Mouse (Mus musculus) right cerebral cortex, adult 2 months (tissue): Measurements from ENCODE around the gene Ptpa.
A peak's percentile ranks its signal among the peaks of the same experiment; 100 is the strongest.

ENCODE experiments used
- DNase-seq, 2 experiments: peaks; one replicate each; pipeline ENCODE4 v3.0.0; 2021 to 2022; ENCODE audit warnings: low spot score in 2 of 2

The Ptpa gene

DNA sequence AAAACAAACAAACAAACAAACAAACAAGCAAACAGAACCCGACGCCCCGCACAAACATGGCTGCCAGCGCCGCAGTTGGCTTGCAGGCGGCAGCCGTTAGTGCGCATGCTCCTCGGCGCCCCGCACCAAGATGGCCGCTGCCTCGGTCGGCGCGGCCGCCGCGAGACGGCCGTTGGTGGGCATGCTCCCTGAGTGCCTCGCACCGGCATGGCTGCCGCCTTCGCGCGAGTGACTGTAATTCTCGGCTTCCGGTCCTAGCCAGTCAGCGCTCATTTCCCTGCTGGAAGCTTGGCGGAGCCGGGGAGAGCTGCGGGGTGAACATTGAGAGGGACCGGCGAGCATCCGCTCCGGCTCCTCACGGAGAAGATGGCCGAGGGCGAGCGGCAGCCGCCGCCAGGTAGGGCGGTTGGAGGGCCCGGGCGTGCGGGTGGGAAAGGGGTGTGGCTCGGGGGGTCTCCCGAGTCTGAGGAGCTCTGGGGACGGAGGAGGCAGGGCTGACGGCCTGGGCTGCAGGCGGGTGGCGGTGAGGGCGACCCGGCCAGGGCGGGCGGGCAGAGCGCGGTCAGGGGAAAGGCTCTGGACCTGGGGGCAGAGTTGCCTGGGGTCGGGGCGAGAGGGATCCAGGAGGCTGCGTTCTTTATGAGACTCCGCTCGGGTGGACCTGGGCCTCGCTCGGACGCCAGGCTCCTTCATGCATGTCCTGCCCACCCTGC, at the start of gene Ptpa:
Gene Ptpa, plus strand, starts transcription at position 104 of the 713 bp plus-strand sequence.
- peak; percentile 89 to 93 for DNase-seq

DNA sequence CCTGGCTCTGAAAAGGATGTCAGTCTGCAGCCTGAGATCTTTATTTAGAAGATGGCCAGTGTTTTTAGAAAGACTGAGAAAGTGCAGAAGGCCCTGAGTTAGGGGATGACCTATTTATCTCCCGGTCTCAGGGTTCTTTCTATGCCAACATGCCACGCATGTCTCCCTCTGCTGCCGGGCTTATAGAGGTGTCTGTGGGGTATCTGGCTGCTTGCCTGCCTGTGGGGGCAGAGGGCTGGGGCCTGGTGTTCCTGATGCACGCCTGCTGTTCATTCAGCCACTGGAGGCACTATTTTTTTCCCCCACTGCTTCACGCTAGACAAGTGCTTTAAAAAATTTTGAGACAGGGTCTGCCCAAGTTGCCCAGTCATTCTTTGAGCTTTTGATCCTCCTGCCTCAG, 49.6 kb upstream of the Ptpa start:
- no peak for DNase-seq

DNA sequence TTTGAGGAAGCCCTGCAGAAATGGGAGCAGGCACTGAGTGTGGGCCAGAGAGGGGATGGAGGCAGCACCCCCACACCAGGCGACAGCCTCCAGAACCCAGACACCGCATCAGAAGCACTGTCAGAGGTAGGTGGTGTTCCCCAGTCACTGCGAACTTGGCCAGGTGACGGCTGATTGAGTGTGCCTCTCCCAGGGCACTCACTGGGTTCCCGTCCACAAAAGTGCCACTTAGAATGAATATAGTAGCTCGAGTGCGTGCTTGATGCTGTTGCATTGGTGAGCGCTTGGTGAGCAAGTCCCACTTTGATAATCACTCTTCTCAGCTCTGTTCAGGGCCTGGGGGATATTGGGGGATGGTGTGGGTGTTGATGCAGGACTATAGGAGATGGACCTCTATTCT, 44.3 kb upstream of the Ptpa start:
- DNase-seq = no peak

DNA sequence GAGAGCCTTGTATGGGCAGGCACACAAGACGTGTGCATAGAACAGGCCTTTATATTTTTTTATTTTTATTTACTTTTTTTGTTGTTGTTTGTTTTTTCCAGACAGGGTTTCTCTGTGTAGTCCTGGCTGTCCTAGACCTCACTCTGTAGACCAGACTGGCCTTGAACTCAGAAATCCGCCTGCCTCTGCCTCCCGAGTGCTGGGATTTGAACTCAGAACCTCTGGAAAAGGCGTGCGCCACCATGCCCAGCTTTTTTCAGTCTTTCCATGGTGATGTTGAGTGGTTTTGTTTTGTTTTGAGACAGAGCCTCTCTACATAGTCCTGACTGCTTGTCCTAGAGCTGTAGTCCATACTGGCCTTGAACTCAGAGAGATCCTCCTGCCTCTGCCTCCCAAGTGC, 43.1 kb upstream of the Ptpa start:
- no peak for DNase-seq

DNA sequence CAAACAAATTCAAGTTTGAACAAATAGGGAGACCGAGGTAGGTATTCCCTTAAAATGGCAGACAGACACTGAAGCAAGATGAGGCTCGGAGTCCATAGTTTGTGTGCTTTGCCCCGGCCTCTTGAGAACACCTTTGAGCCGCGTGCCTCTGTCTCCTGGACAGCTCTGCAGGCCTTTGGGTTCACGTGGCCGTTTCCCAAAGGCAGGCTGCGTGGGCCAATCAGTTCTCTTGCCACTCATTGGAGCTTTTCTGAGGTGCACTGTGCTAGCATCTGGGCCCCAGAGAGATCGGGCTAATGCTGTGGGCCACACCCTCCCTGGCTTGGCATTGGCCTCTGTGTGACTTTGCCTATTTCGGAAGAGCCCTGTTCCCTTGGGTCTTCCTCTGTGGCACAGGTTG, 39.9 kb upstream of the Ptpa start:
- no peak for DNase-seq

DNA sequence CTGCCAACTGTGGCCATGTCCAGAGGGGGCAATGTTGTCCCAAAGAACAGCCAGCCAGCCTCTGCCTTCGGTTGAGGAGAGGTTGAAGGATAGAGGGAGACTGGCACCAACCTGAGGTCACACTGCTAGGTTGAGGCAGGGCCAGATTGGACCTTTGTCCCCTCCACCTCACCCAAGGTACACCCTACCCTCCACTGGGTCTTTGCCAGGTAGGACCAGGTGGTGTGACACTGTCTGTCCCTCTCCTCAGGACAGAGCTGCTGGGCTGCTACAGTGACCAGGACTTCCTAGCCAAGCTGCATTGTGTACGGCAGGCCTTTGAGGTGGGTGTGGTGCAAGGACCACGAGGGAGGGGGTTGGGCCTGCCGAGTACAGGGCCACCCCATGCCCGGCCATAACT, 38.1 kb upstream of the Ptpa start:
- no peak for DNase-seq

DNA sequence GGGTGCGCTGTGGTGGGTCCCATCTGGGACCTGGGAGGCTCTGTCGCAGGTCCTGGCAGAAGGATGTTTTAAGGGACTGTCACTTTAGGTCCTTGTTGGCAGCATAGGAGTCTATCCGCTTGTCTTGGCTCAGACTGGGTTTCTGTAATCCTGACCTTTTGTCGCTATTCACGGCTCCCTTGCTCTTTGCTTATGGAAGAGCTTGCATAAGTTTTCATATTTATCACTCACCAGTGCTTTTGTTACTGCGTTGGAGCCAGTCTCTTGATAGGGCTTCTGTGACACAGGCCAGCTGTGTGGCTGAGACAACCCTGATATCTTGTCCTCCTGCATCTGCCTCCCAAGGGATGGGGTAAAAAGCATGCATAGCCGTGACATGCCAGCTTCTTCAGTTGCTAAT, 36.5 kb upstream of the Ptpa start:
- no peak for DNase-seq

DNA sequence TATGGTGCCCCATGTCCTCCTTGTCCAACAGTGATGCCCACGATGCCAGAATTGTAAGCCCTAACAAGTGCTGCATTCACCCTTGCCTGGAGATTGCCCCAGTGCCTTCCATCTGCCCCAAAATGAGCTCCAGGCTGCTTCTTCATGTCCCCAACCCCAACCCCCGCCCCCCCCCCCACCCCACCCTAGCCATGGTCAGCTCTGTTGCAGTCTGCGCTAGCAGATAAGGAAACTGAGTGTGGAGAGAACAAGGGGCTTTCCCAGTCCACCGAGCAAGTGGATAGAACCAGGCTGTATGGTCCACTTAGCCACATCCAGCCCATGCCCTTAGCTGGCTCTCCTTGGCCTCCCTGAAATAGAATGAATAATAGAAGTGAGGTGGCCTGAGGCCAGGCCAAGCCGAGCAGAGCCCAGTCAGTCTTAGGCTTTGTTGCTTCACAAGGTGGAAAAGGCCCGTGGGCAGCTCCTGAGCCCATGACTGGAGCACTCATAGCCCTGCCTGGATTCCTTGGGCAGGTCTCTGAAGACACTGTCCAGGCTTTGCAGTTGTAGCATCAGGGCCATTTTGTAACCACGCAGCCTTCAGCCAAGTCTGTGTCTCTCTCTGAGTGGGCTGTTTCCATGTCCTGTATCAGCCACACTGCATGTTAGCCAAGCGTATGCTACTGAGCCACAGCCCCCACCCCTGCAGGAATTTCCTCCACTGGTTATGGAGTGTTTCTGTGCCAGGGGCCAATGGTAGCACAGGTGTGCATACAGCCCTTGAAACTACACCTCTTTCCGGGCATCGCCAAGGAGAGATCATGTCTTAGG, 35.1 kb upstream of the Ptpa start:
- no peak for DNase-seq

DNA sequence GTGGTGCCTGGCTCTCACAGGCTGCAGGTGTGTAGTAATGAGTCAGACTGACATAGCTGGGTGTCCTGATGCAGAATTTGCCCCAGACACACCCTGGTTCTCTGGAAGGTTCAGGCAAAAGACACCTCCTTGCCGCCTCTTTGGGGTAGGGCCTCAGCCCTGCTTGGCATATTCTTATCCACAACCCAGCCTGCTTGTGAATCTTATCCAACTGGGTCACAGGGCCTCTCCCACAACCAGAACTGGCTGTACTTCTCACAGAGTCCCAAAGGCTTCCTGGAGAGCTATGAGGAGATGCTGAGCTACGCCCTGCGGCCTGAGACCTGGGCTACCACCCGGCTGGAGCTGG, 34.5 kb upstream of the Ptpa start:
- no peak for DNase-seq

DNA sequence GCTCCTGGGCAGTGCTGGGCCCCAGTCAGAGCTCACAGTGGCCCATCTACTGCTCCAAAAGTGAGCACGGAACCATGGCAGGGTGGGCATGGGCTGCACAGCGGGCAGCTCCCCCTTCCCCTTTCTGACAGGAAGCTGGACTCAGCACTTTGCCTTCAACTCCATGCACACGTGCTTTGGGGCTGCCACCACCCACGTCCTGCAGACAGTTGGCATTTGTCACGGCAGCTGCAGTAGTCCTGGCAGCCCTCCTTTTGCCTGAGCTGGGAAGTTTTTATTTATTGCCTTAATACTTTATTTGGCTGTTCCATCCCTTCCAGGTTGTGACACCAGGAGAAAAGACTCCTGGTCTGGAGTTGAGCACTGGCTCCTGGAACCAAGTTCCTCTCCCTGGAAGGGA, 31.0 kb upstream of the Ptpa start:
- peak in 1 of 2 experiments; percentile 40 for DNase-seq

DNA sequence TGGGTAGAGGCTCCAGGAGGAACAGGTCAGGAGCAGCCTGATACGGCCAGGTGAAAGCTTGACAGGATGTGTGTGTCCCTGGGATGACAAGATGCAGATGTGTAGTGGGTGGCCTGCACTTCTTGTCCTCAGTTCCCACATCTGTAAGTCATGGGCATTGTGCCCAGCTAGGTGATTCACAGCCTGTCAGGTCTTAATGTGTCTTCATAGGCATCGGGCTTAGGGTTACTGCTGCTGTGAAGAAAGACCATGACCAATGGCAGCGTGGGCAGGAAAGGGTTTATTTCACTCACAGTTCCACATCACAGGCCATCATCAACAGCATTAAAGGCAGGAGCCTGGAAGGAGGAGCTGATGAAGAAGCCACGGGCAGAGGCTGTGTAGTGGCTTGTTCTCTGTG, 30.2 kb upstream of the Ptpa start:
- DNase-seq = no peak

DNA sequence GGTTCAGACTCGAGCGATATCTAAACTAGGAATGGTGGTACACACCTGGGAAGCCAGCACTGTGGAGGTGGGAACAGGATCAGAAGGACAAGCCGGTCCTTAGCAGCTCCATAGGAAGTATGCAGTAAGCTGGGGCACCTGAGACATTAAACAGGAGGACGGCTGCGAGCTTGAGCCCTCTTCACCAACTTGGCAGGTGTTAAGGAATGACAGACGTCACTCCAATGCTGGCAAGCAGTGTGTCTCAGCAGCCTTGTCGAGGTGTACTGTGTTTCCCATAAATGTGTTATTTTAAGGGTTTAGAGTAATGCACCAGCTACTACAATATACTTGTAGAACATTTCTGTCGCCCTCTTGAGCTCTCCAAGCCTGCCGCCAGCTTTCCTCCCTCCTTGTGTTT, 28.9 kb upstream of the Ptpa start:
- no peak for DNase-seq

DNA sequence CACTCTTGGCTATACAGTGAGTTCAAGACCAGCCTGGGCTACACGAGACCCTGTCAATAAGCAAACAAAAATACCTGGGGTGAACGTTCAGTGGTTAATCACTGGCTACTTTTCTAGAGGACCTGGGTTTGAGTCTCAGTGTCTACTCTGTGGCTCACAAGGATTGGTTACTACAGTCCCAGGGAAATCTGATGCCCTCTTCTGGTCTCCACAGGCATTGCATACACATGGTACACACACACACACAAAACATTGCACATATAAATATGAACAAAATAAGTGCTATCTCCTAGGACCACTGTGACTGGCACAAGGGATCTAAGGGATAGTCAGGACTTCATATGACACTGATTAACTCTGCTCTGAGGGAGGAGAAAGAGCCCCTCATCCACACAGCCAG, 26.8 kb upstream of the Ptpa start:
- DNase-seq = no peak

DNA sequence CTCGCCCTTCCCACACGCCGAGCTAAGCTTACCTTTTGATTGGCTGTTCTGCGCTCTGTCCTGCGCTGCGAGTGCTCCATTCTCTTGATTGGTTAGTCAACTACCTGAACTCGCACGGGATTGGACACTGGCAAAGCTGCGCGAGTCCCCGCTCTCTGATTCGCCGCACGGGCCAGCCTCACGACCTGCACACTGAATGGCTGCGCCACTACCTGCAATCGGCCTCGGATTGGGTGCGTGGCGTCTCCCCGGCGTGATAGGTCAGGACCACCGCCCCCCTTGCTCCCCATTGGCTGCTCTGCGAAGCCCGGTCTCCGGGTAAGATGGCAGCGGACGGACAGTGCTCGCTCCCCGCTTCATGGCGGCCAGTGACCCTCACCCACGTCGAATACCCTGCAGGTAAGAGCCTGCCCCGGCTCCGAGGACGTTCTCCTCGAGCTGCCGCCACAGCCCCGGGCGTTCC, 23.7 kb upstream of the Ptpa start, which contains the start of gene Dolpp1:
Gene Dolpp1, plus strand, starts transcription at position 141 of the 463 bp plus-strand sequence.
- DNase-seq = peak; percentile 99

DNA sequence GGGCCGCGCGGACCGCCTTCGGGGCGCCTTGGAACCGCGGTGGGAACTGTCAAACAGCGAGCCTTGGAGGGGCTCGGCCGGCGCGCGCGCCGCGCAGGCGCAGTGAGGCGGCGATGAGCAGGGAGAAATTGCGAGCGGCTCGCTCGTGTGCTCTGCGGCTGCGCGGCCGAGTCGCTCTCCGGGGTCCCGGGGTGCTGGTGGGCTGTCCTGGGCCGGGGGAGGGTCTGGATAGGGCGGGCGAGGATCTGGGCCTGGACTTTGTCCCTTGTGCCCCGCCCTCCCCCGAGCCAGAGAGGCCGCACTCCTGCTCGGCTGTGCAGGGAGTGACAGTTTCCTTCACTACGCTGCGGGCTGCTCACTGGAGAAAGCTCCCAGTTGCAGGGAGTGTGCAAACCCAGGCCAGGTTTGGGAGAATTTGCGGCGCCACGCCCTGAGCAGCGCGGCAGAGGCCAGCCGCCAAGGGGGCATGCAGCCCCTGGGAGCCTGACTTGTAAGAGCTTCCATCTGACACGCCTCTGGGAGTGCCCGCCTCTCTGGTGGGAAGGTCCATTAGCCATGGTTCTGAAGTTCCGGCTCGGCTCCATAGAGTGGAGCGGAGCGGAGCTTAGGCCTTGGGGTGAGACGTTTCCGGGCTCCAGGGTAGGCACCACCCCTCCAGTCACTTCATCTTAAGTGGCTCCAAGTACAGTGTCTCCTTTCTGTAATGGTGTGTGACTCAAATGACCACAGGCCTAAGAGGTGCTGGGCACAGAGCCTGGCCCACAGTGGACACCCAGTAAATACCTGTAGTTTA, 23.1 kb upstream of the Ptpa start:
- DNase-seq = peak; percentile 61 to 63

DNA sequence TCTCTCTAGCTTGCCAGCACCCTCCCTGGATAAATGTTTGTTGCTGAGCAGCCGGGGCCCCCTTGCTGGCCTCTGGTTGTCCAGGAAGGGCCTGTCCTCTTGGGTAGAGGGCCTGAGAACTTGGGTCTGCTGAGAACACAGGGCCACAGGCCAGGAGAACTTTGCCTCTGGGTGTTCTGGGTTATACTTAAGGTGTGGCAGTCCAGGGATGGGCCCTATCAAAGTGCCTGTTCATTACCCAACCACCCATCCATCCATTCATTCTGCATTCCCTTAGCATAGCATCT, 22.5 kb upstream of the Ptpa start:
- DNase-seq = no peak

DNA sequence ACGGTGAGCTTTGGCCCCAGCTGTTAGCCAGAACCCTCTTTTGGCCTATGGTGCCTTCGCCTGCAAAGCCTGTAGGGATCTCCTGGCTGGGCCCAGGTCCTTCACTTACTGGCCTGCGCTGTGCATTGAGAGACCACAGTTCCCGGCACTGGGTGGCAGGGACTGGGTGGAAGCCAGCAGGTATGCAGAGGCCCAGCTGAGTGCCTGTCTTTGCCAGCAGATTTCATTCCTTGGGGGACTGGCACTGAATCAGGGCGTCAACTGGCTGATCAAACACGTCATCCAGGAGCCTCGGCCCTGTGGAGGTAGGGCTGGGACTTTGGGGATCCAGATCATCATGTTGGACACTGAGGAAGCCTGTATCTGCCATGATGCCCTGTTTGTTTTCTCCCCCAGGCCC, 20.1 kb upstream of the Ptpa start:
- DNase-seq = no peak

DNA sequence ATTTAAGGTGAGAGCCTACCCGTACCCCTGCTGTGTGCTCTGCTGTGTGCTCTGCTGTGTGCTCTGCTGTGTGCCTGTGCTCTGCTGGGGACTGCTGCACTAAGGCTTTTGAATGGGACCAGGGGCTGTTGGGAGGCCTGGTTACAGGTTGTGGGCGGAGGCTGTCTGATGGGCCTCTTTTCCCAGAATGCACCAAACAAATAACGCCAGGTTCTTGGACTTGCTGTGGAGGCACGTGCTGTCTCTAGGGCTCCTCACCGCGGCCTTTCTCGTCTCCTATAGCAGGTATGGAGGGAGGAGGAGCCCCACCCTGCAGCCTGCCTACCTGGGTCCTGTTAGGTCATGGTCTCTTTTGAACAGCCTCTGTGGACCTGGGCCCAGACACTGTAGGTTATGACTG, 19.6 kb upstream of the Ptpa start:
- DNase-seq = no peak

DNA sequence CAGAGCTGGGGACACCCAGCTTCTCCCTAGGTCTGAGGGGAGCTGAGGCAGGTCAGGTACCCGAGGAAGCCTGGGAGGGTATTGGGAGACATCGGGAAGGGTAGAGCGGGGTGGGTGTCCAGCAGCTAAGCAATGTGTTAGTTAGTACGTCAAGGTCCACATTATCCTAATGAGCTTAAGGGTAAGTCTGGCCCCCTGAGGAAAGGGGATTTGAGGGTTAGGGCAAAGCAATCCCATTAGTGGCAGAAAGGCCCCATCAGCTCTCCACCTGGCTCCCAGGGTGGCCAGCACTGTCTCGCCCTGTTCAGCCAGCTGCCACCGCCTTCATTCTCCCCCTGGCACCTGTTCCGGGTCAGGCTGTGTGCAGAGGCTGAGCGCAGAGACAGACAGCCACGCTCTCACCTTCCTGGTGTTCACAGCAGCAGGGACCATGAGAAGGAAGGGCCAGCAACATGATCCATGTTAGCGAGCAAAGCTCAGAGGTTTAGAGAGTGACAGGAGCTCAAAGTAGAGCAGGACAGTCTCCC, 17.8 kb upstream of the Ptpa start:
- no peak for DNase-seq

DNA sequence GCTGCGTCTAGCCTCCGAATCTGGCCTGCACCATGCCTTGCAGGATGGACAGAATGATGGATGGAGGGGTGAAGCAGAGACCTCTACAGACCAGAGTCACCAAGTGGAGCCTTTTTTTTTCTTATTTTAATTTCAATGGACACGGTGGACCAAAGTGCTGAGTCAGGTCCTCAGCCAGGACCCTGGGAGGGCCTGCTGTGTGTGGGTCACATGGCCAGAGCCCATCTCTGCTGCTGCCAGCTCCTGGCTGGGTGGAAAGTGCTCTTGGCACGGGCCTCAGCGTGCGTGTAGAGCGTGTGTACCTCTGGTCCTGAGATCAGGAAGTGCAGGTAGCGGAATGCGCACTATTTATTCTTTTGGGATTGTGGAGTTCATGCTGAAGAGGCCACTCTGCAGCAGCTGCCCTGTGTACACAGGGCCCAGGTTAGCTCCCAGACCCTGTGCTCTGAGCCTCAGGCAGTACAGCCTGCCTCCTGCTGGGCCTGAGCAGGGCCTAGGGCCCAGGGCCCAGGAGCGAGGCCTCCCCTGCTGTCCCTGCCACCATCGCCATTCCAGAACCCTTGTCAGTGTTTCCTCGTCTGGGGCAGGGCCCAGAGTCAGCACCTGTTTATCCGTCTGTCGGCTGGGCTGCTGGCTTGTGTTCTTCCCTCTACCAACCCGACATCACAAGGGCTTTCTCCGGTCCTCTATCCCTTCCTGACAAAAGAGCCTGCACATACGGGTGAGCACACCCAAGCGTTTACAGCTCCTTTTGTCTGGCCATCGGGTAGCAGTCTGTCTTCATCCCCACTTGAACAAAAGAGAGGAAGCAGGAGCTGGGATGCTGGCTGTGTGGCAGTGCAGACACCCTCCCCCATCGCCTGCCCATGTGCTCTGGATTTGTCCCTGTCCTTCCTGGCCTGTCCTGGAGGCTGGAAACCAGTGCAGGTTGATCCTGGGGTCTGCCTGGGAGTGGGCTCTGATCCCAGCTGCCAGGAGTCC, 16.4 kb upstream of the Ptpa start:
- DNase-seq = no peak

DNA sequence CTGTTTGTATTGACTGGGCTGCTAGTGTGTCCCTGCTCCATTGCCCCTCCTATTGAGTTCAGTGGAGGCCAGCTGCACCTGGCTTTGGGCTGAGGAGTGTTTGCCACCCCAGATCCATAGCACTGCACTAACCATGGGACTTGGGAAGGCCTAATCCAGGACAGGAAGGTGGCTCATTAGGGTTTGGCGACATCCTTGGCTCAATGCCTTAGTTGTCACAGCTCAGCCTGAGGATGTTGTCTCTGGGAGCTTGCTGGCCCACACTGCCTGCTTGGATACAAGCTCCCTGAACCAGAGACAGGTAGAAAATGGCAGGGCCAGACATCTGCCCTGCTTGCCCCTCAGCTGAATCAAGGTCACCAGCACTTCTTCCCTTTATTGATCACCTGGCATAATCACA, 14.3 kb upstream of the Ptpa start:
- DNase-seq = no peak
